Mouse (Mus musculus): Measurements from ENCODE around the gene Rpa2. TPM values are rescaled to one million over a fixed set of nuclear protein-coding genes. Genes with fewer than 3 reads are reported as not detected.
"Not testable (repeated sequence)": the region's sequence is repeated elsewhere in the genome, so short reads cannot be mapped to it uniquely, and the experiment has no call there.

The Rpa2 gene
- polyA plus RNA-seq, 3 experiments from 2014 or later = 61.0 to 124 (median 76.1) TPM

- not testable (repeated sequence) for ATAC-seq
These were observed 5.0 kb upstream of the Rpa2 start for GRCm38 (mm10) chr4:132763125-132763524.

GRCm38 (mm10) chr4:132771776-132772175, 3.6 kb downstream of the Rpa2 start:
- ATAC-seq = no peak

- ATAC-seq = no peak
These were observed 6.8 kb downstream of the Rpa2 start for GRCm38 (mm10) chr4:132774905-132775304.

GRCm38 (mm10) chr4:132776764-132777163, 8.6 kb downstream of the Rpa2 start:
- ATAC-seq = no peak

GRCm38 (mm10) chr4:132778562-132779201, 10.6 kb downstream of the Rpa2 start:
- ATAC-seq = peak; percentile 29

GRCm38 (mm10) chr4:132780288-132780687, 12.2 kb downstream of the Rpa2 start:
- no peak for ATAC-seq

- peak; percentile 58 for ATAC-seq
These were observed 15.6 kb downstream of the Rpa2 start for GRCm38 (mm10) chr4:132783732-132784131.

- no peak for ATAC-seq
These were observed 17.1 kb downstream of the Rpa2 start for GRCm38 (mm10) chr4:132785228-132785627.

- ATAC-seq = no peak
These were observed 21.6 kb downstream of the Rpa2 start for GRCm38 (mm10) chr4:132789731-132790130.

- ATAC-seq = not testable (repeated sequence)
These were observed 25.3 kb downstream of the Rpa2 start for GRCm38 (mm10) chr4:132793322-132794004.

GRCm38 (mm10) chr4:132794028-132794427, 25.9 kb downstream of the Rpa2 start:
- ATAC-seq = no peak

- ATAC-seq = no peak
These were observed 26.6 kb downstream of the Rpa2 start for GRCm38 (mm10) chr4:132794760-132795159.

GRCm38 (mm10) chr4:132795171-132795570, 27.0 kb downstream of the Rpa2 start:
- ATAC-seq = no peak

GRCm38 (mm10) chr4:132796196-132796886, 28.2 kb downstream of the Rpa2 start, which contains the start of gene Themis2:
Themis2 (minus strand) TSS chr4:132796387.
- peak; percentile 80 for ATAC-seq

- no peak for ATAC-seq
These were observed 29.3 kb downstream of the Rpa2 start for GRCm38 (mm10) chr4:132797461-132797860.

GRCm38 (mm10) chr4:132798028-132798427, 29.9 kb downstream of the Rpa2 start:
- ATAC-seq = no peak

GRCm38 (mm10) chr4:132798666-132799065, 30.5 kb downstream of the Rpa2 start:
- not testable (repeated sequence) for ATAC-seq

- no peak for ATAC-seq
These were observed 31.7 kb downstream of the Rpa2 start for GRCm38 (mm10) chr4:132799845-132800244.

- no peak for ATAC-seq
These were observed 33.3 kb downstream of the Rpa2 start for GRCm38 (mm10) chr4:132801176-132802077.

GRCm38 (mm10) chr4:132802171-132802637, 34.1 kb downstream of the Rpa2 start:
- peak; percentile 65 for ATAC-seq

GRCm38 (mm10) chr4:132803212-132803611, 35.1 kb downstream of the Rpa2 start:
- no peak for ATAC-seq

GRCm38 (mm10) chr4:132803876-132804275, 35.7 kb downstream of the Rpa2 start:
- ATAC-seq = no peak

Measured in inflammation-experienced regulatory T-cells, adult 6 months (primary cell).